Mouse (Mus musculus): Measurements from ENCODE around the gene Ghrl. TPM values are rescaled to one million over a fixed set of nuclear protein-coding genes. Genes with fewer than 3 reads are reported as not detected.

Gene Ghrl
- polyA plus RNA-seq, 1 experiment from 2014 or later = 0.30 TPM

Small RNA genes lying within 50 kb of the gene (microRNA-seq; reads per million reads assigned to microRNA genes)
- gene Mir7042 = 1.5 reads per million

Other genes starting within 250 kb of the Ghrl start
- 11.5 and 15.6 TPM in 2 replicates for gene Il17rc, start 248.5 kb downstream of the Ghrl start, polyA plus RNA-seq (2015; fragmentation: Nextera tagmentation; extraction: Ambion mirVana)
- 38.3 and 44.3 TPM in 2 replicates for gene Creld1, start 236.6 kb downstream of the Ghrl start, polyA plus RNA-seq (2015; fragmentation: Nextera tagmentation; extraction: Ambion mirVana)
- gene Prrt3, start 217.9 kb downstream of the Ghrl start, polyA plus RNA-seq (2015; fragmentation: Nextera tagmentation; extraction: Ambion mirVana) = 0.18 and 0.33 TPM in 2 replicates
- 84.7 and 90.0 TPM in 2 replicates for gene Emc3, start 188.2 kb downstream of the Ghrl start, polyA plus RNA-seq (2015; fragmentation: Nextera tagmentation; extraction: Ambion mirVana)
- gene Fancd2, start 188.2 kb downstream of the Ghrl start, polyA plus RNA-seq (2015; fragmentation: Nextera tagmentation; extraction: Ambion mirVana) = 7.8 and 7.9 TPM in 2 replicates
- gene Fancd2os, start 119.2 kb downstream of the Ghrl start, polyA plus RNA-seq (2015; fragmentation: Nextera tagmentation; extraction: Ambion mirVana) = 0.15 TPM in 1 of 2 replicates, not detected in the other
- 159 and 162 TPM in 2 replicates for gene Brk1, start 115.1 kb downstream of the Ghrl start, polyA plus RNA-seq (2015; fragmentation: Nextera tagmentation; extraction: Ambion mirVana)
- 25.6 and 31.0 TPM in 2 replicates for gene Vhl, start 95.9 kb downstream of the Ghrl start, polyA plus RNA-seq (2015; fragmentation: Nextera tagmentation; extraction: Ambion mirVana)
- 4.7 and 5.6 TPM in 2 replicates for gene Irak2, start 81.4 kb downstream of the Ghrl start, polyA plus RNA-seq (2015; fragmentation: Nextera tagmentation; extraction: Ambion mirVana)
- gene Tatdn2, start 22.8 kb downstream of the Ghrl start, polyA plus RNA-seq (2015; fragmentation: Nextera tagmentation; extraction: Ambion mirVana) = 0.77 and 0.85 TPM in 2 replicates
- gene Sec13, start 20.9 kb upstream of the Ghrl start, polyA plus RNA-seq (2015; fragmentation: Nextera tagmentation; extraction: Ambion mirVana) = 160 and 194 TPM in 2 replicates